Mouse (Mus musculus) bone marrow, adult 2 months (tissue): ENCODE data around the gene Gm4553. TPM values are rescaled to one million over a fixed set of nuclear protein-coding genes. Genes with fewer than 3 reads are reported as not detected.
"Not testable (repeated sequence)": the region's sequence is repeated elsewhere in the genome, so short reads cannot be mapped to it uniquely, and the experiment has no call there.

Source experiments
- H3K27ac ChIP-seq: fragments of 200-500 bp; 2 replicates; pipeline ENCODE4 v1.5.1; 2012; ENCODE audit warnings: low read depth, mild to moderate bottlenecking, control low read depth, inconsistent platforms, low read length; ENCODE audit not compliant: control insufficient read depth, poor library complexity, insufficient read depth
- H3K4me1 ChIP-seq: fragments of 200-500 bp; 2 replicates; pipeline ENCODE4 v1.6.1; 2011; ENCODE audit warnings: low read length; ENCODE audit not compliant: control insufficient read depth, insufficient read depth
- H3K4me3 ChIP-seq: fragments of 200-500 bp; replicated peaks from 2 replicates; pipeline ENCODE3; 2011; ENCODE audit warnings: mild to moderate bottlenecking, low read depth, low read length, control low read depth; ENCODE audit not compliant: control insufficient read depth
- CTCF ChIP-seq: fragments of 200-500 bp; IDR thresholded peaks from 2 replicates; pipeline ENCODE4 v1.5.1; 2011; ENCODE audit warnings: low read length, control low read depth; ENCODE audit not compliant: control insufficient read depth, insufficient read depth
- POLR2A ChIP-seq: fragments of 200-500 bp; IDR thresholded peaks from 2 replicates; pipeline ENCODE4 v1.6.1; 2011; ENCODE audit warnings: low read depth, mild to moderate bottlenecking, control low read depth, low read length, borderline replicate concordance; ENCODE audit not compliant: control insufficient read depth
- WGBS: fragments of 180-500 bp; shearing (Covaris S2); methylation state at CpG from one replicate; pipeline ENCODE4 v1.1.7; 2018; 5-methylcytosine and 5-hydroxymethylcytosine counted together
- polyA plus RNA-seq: library from polyadenylated mRNA; stranded (reverse); fragments of >200 nt; gene quantifications from 2 replicates; pipeline ENCODE4 v1.2.4, GENCODE M21; 2011; ENCODE audit warnings: low replicate concordance; ENCODE audit not compliant: missing spikeins, insufficient read depth, insufficient read length

The Gm4553 gene
- polyA plus RNA-seq, 1 experiment = not detected

GRCm38 (mm10) chr7:142178685-142179084 lies 13.1 kb upstream of the Gm4553 start:
- no peak for TF ChIP-seq POLR2A
- no peak for TF ChIP-seq CTCF
- no peak overlapping the region for H3K27ac ChIP-seq
- WGBS = 83% methylated on average over 1 of the region's 1 CpGs

GRCm38 (mm10) chr7:142175905-142176304 lies 10.4 kb upstream of the Gm4553 start, which contains the start of gene Krtap5-2:
Gene Krtap5-2 (minus strand): TSS chr7:142176005.
- H3K4me3 ChIP-seq, H3K4me1 ChIP-seq, H3K27ac ChIP-seq: not testable (repeated sequence)

More at GRCm38 (mm10) chr7:142178685-142179084, 13.1 kb upstream of the Gm4553 start:
- H3K4me1 ChIP-seq = no peaks in the 10 kb centered on the region
- no peak overlapping the region for H3K4me3 ChIP-seq

GRCm38 (mm10) chr7:142169836-142170235 lies 4.3 kb upstream of the Gm4553 start:
- Histone ChIP-seq H3K4me3 (no peak overlapping the region), H3K4me1 (no peaks in the 10 kb centered on the region), H3K27ac (no peak overlapping the region)
- TF ChIP-seq POLR2A (no peak), CTCF (no peak)
- 43% methylated on average over 3 of the region's 3 CpGs for WGBS

- Histone ChIP-seq H3K4me1 (no peaks in the 10 kb centered on the region), H3K27ac (no peak overlapping the region), H3K4me3 (no peak overlapping the region)
- 88% methylated on average over 3 of the region's 3 CpGs for WGBS
- TF ChIP-seq POLR2A = no peak
- no peak for TF ChIP-seq CTCF
Observed at GRCm38 (mm10) chr7:142159366-142159765, 6.2 kb downstream of the Gm4553 start.

GRCm38 (mm10) chr7:142157013-142157412 lies 8.5 kb downstream of the Gm4553 start, which contains the start of gene Gm29735:
Gene Gm29735 (minus strand): TSS chr7:142157113.
- H3K4me3 ChIP-seq, H3K27ac ChIP-seq, H3K4me1 ChIP-seq: not testable (repeated sequence)
- WGBS = 19% methylated on average over 2 of the region's 2 CpGs

GRCm38 (mm10) chr7:142155308-142155707 lies 10.2 kb downstream of the Gm4553 start:
- TF ChIP-seq CTCF (no peak), POLR2A (no peak)
- Histone ChIP-seq H3K27ac (no peak overlapping the region), H3K4me3 (no peak overlapping the region), H3K4me1 (no peaks in the 10 kb centered on the region)
- 2% methylated on average over 1 of the region's 1 CpGs for WGBS

GRCm38 (mm10) chr7:142152191-142152590 lies 13.3 kb downstream of the Gm4553 start:
- H3K4me1 ChIP-seq = no peaks in the 10 kb centered on the region
- H3K27ac ChIP-seq = no peak overlapping the region
- TF ChIP-seq POLR2A = no peak
- TF ChIP-seq CTCF = no peak
- no peak overlapping the region for H3K4me3 ChIP-seq
- 76% methylated on average over 4 of the region's 4 CpGs for WGBS

GRCm38 (mm10) chr7:142148633-142149032 lies 16.9 kb downstream of the Gm4553 start:
- no peak for TF ChIP-seq CTCF
- Histone ChIP-seq H3K27ac (no peak overlapping the region), H3K4me3 (no peak overlapping the region), H3K4me1 (no peaks in the 10 kb centered on the region)

GRCm38 (mm10) chr7:142146033-142146432 lies 19.5 kb downstream of the Gm4553 start:
- Histone ChIP-seq H3K27ac (no peak overlapping the region), H3K4me3 (no peak overlapping the region), H3K4me1 (no peaks in the 10 kb centered on the region)
- TF ChIP-seq POLR2A (no peak), CTCF (no peak)
- WGBS = 5% methylated on average over 1 of the region's 1 CpGs
